Mouse (Mus musculus): ENCODE results near the gene Prss36. TPM values are rescaled to one million over a fixed set of nuclear protein-coding genes. Genes with fewer than 3 reads are reported as not detected.

Prss36 gene
- total and polyA plus RNA-seq, 3 experiments: 1.7 to 5.1 TPM; not detected in 1

GRCm38 (mm10) chr7:127992488-127993340, 46.2 kb upstream of the Prss36 start (continued):
- TF ChIP-seq BHLHE40 (IDR thresholded peaks at IDR 0.05; ENCODE audit: borderline replicate concordance, low read depth, low read length): no peak

- no peak overlapping the region for H3K4me3 ChIP-seq (ENCODE audit: control insufficient read depth in 1 of 2, insufficient read depth in 1 of 2, low read depth in 2 of 2, low read length in 2 of 2)
- peaks cover 0 to 4% of the 10 kb centered on the region in 2 experiments; a peak in 1 of 4 replicates for H3K4me1 ChIP-seq (ENCODE audit: control insufficient read depth in 1 of 2, insufficient read depth in 2 of 2, low read length in 2 of 2)
- H3K36me3 ChIP-seq (ENCODE audit: control insufficient read depth in 1 of 2, insufficient read depth in 2 of 2, low read length in 2 of 2): peaks cover 7 to 11% of the 10 kb centered on the region in 2 experiments
- peak; percentile 76 for DNase-seq (ENCODE audit: low read depth, low spot score)
- H3K27ac ChIP-seq (ENCODE audit: control insufficient read depth, low read depth, low read length): no peak overlapping the region
- no peaks in the 10 kb centered on the region for H3K9me3 ChIP-seq (replicated peaks; ENCODE audit: insufficient read depth, low read length)
- H3K27me3 ChIP-seq (ENCODE audit: control insufficient read depth in 1 of 2, insufficient read depth in 2 of 2, low read length in 2 of 2): no peaks in the 10 kb centered on the region
- no peaks in the 10 kb centered on the region for H3K79me2 ChIP-seq (ENCODE audit: control insufficient read depth, insufficient read depth, low read length, poor library complexity)
- no peak overlapping the region for H3K9ac ChIP-seq (ENCODE audit: control insufficient read depth, low read depth, low read length, poor library complexity, severe bottlenecking)
- no peak for TF ChIP-seq CHD1 (IDR thresholded peaks at IDR 0.05; ENCODE audit: low read depth, low read length)
- TF ChIP-seq RAD21 (IDR thresholded peaks at IDR 0.05; ENCODE audit: low read depth, low read length): peak; percentile 15; the same call in 1 of the 2 replicates
- TF ChIP-seq USF2 (IDR thresholded peaks at IDR 0.05; ENCODE audit: borderline replicate concordance in 1 of 2, insufficient read depth in 1 of 2, low read depth in 1 of 2, low read length in 2 of 2): no peak
- TF ChIP-seq MYB (IDR thresholded peaks at IDR 0.05; ENCODE audit: low read depth, low read length): no peak
- TF ChIP-seq HCFC1 (IDR thresholded peaks at IDR 0.05; ENCODE audit: low read depth, low read length): no peak
- TF ChIP-seq TBP (IDR thresholded peaks at IDR 0.05; ENCODE audit: low read depth, low read length): no peak
- TF ChIP-seq EP300 (IDR thresholded peaks at IDR 0.05; ENCODE audit: low read depth in 1 of 2, low read length in 2 of 2): no peak
- no peak for TF ChIP-seq ETS1 (IDR thresholded peaks at IDR 0.05; ENCODE audit: low read depth, low read length)
- TF ChIP-seq MAFK (IDR thresholded peaks at IDR 0.05; ENCODE audit: borderline replicate concordance, low read depth, low read length): no peak
- TF ChIP-seq MEF2A (IDR thresholded peaks at IDR 0.05; ENCODE audit: extremely low read depth, insufficient replicate concordance, low read depth, low read length, poor library complexity, severe bottlenecking): no peak
- no peak; the same call in 1 of the 2 replicates for TF ChIP-seq ZMIZ1 (IDR thresholded peaks at IDR 0.05; ENCODE audit: low read depth, low read length)
- no peak for TF ChIP-seq MAX (IDR thresholded peaks at IDR 0.05; ENCODE audit: low read length)
- TF ChIP-seq ZC3H11A (IDR thresholded peaks at IDR 0.05; ENCODE audit: low read depth, low read length): no peak
- no peak for TF ChIP-seq GABPA (IDR thresholded peaks at IDR 0.05; ENCODE audit: low read depth, low read length)
- TF ChIP-seq USF1 (IDR thresholded peaks at IDR 0.05; ENCODE audit: low read depth, low read length): no peak
- no peak for TF ChIP-seq MAZ (IDR thresholded peaks at IDR 0.05; ENCODE audit: low read depth, low read length)
- TF ChIP-seq ZNF384 (IDR thresholded peaks at IDR 0.05; ENCODE audit: low read depth, low read length): peak; percentile 90
- TF ChIP-seq ZKSCAN1 (IDR thresholded peaks at IDR 0.05; ENCODE audit: low read depth, low read length): no peak
- TF ChIP-seq GATA1 (IDR thresholded peaks at IDR 0.05; ENCODE audit: low read depth, low read length): no peak
- no peak for TF ChIP-seq SIN3A (IDR thresholded peaks at IDR 0.05; ENCODE audit: low read length)
- no peak for TF ChIP-seq BHLHE40 (IDR thresholded peaks at IDR 0.05; ENCODE audit: borderline replicate concordance, low read depth, low read length)
- no peak for TF ChIP-seq UBTF (IDR thresholded peaks at IDR 0.05; ENCODE audit: borderline replicate concordance, insufficient read depth, low read depth, low read length)
- peak; percentile 54 to 65 (median 54) for TF ChIP-seq CTCF (IDR thresholded peaks at IDR 0.05 in 2 of 3, conservative IDR thresholded peaks at IDR 0.05 in 1 of 3; ENCODE audit: control insufficient read depth in 1 of 3, insufficient read depth in 1 of 3, low read depth in 2 of 3, low read length in 3 of 3, poor library complexity in 1 of 3, severe bottlenecking in 1 of 3)
- TF ChIP-seq MYC (IDR thresholded peaks at IDR 0.05; ENCODE audit: low read depth, low read length): no peak
- TF ChIP-seq E2F4 (IDR thresholded peaks at IDR 0.05; ENCODE audit: borderline replicate concordance, low read depth, low read length): no peak
- no peak for TF ChIP-seq RCOR1 (IDR thresholded peaks at IDR 0.05; ENCODE audit: low read depth, low read length)
- peak in 1 of 2 experiments; percentile 53; a peak in 2 of 4 replicates for TF ChIP-seq POLR2A (IDR thresholded peaks at IDR 0.05; ENCODE audit: control insufficient read depth in 1 of 2, insufficient read depth in 1 of 2, low read depth in 1 of 2, low read length in 2 of 2, poor library complexity in 1 of 2)
- no peak for TF ChIP-seq POLR2AphosphoS5 (IDR thresholded peaks at IDR 0.05; ENCODE audit: borderline replicate concordance, low read depth, low read length)
- TF ChIP-seq MXI1 (IDR thresholded peaks at IDR 0.05; ENCODE audit: low read depth, low read length): no peak
- TF ChIP-seq CHD2 (IDR thresholded peaks at IDR 0.05; ENCODE audit: low read length): no peak
- no peak for TF ChIP-seq TAL1 (IDR thresholded peaks at IDR 0.05; ENCODE audit: low read length)
These were observed 45.3 kb upstream of the Prss36 start for GRCm38 (mm10) chr7:127991643-127992487.

Measured in MEL (cell line).